Mouse (Mus musculus) lung, embryonic 14.5 days (tissue): ENCODE measurements at regions not wholly inside any gene's neighbourhood (a gene's known extent, or its start where the extent isn't known, plus 50 kb on each side); places are given as distances from the start of the nearest gene placed in this dataset.

Experiments used
- ATAC-seq: fragments of 200-750 bp; cut with Nextera tagmentation; 2 replicates; pipeline ENCODE4 v1.8.0; 2017; ENCODE audit warnings: mild to moderate bottlenecking, moderate TSS enrichment, moderate library complexity; ENCODE audit not compliant: insufficient read depth
- DNase-seq: peaks from one replicate; pipeline ENCODE4 v3.0.0-alpha.2; 2015
- H3K27ac ChIP-seq: fragments of 300-500 bp; sonication (generic); 2 replicates; pipeline ENCODE4 v1.5.1; 2014; ENCODE audit warnings: low read depth, mild to moderate bottlenecking, moderate library complexity
- H3K27me3 ChIP-seq: fragments of 300-500 bp; sonication (generic); 2 replicates; pipeline ENCODE4 v1.6.1; 2014; ENCODE audit warnings: low read length, control low read depth; ENCODE audit not compliant: insufficient read depth
- H3K36me3 ChIP-seq: fragments of 300-500 bp; sonication (generic); 2 replicates; pipeline ENCODE4 v1.6.1; 2014; ENCODE audit warnings: control low read depth; ENCODE audit not compliant: insufficient read depth
- H3K4me1 ChIP-seq: fragments of 300-500 bp; sonication (generic); 2 replicates; pipeline ENCODE4 v1.6.1; 2014; ENCODE audit warnings: antibody characterized with exemption, control low read depth; ENCODE audit not compliant: insufficient read depth
- H3K4me2 ChIP-seq: fragments of 300-500 bp; sonication (generic); 2 replicates; pipeline ENCODE4 v1.6.1; 2014; ENCODE audit warnings: mild to moderate bottlenecking
- H3K4me3 ChIP-seq: fragments of 300-500 bp; sonication (generic); 2 replicates; pipeline ENCODE4 v1.5.1; 2014; ENCODE audit warnings: low read depth, low read length
- H3K9ac ChIP-seq: fragments of 300-500 bp; sonication (generic); 2 replicates; pipeline ENCODE4 v1.6.1; 2014
- H3K9me3 ChIP-seq: fragments of 300-500 bp; sonication (generic); 2 replicates; pipeline ENCODE4 v1.6.1; 2016; ENCODE audit warnings: low read depth, low read length, control low read depth
- CTCF ChIP-seq: IDR thresholded peaks from 2 replicates; pipeline ENCODE4 v1.5.1; 2016; ENCODE audit warnings: antibody characterized with exemption, low read depth
- WGBS: fragments of 180-500 bp; shearing (Covaris S2); extraction: QIAGEN DNeasy Blood & Tissue Kit; methylation state at CpG from one replicate; pipeline ENCODE4 v1.1.7; 2014; 5-methylcytosine and 5-hydroxymethylcytosine counted together

DNA sequence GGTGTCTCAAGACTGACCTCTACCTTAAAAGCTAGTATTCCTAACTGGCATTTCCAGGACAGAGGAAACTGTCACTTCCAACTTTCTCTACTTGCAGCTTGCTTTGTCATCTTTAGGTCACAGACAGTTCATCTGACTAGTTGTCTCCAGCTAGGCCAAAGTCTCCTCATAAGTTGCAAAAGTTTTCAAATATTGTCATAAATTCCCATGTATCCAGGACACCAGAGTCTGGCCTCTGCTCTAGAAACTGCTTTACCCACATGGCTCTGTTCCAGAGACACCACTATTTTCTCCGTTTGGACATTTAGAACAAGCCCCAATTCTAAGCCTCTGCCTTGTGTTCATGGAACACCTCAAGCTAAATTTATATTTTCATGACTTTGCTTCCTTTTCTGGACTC is 205.0 kb downstream of the Btg1 start:
- DNase-seq (peak; percentile 60), ATAC-seq (no peak)
- Histone ChIP-seq H3K36me3 (no peaks in the 10 kb centered on the region), H3K9ac (no peak overlapping the region), H3K27me3 (no peaks in the 10 kb centered on the region), H3K4me2 (no peak overlapping the region), H3K9me3 (no peaks in the 10 kb centered on the region), H3K4me3 (no peak overlapping the region), H3K27ac (no peak overlapping the region), H3K4me1 (no peaks in the 10 kb centered on the region)
- 37% methylated on average over 1 of the region's 1 CpGs for WGBS
- TF ChIP-seq CTCF: no peak

DNA sequence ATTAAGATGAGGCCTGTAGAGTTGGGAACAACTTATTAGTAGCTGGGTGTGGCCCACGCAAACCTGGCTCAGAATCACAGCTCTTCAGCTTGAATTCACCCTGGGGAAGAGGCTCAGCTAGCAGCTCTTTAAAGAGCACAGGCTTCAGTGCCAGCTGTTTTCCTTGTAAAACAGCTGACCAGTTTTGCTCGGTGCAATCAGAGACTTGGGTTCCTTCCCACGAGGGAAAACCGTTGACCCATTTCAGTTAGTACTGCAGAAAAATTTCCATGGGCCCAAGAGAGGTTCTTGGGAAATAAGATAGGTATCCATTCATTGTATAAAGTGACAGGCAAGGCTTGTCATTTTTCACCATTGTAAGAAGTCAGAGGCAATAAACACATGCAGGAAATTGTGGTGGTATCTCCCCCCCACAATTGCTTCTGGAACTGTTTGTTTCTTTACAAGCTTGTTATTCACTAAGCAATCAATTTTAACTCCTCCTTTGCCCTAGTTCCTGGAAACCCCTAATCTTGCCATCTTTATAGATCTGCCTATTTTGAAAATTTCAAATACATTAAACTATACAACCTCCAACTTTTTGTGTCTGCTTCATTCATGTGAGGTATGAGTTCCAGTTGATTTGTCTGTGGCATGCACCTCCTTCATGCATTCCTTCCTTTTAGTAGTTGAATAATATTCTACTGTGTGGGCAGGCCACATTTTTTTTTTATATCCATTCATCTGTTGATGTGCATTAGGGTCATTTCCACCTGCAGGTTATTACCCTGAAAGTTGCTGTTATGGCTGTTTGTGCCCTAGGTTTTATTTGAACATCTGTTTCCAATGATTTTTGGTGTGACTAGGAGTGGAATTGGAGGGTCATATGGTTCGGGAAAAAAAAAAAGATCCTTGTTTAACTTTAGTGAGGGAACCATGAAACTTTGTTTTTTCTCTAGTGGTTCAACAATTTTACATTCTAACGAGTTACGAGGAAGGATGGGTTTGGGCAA is 205.8 kb downstream of the Btg1 start:
- no peak overlapping the region for H3K27ac ChIP-seq
- H3K4me3 ChIP-seq: no peak overlapping the region
- no peak overlapping the region for H3K4me2 ChIP-seq
- DNase-seq (peak; percentile 54), ATAC-seq (no peak)
- no peaks in the 10 kb centered on the region for H3K36me3 ChIP-seq
- H3K27me3 ChIP-seq: no peaks in the 10 kb centered on the region
- 61% methylated on average over 7 of the region's 7 CpGs for WGBS
- H3K4me1 ChIP-seq: no peaks in the 10 kb centered on the region
- H3K9ac ChIP-seq: no peak overlapping the region
- TF ChIP-seq CTCF: no peak
- no peaks in the 10 kb centered on the region for H3K9me3 ChIP-seq

DNA sequence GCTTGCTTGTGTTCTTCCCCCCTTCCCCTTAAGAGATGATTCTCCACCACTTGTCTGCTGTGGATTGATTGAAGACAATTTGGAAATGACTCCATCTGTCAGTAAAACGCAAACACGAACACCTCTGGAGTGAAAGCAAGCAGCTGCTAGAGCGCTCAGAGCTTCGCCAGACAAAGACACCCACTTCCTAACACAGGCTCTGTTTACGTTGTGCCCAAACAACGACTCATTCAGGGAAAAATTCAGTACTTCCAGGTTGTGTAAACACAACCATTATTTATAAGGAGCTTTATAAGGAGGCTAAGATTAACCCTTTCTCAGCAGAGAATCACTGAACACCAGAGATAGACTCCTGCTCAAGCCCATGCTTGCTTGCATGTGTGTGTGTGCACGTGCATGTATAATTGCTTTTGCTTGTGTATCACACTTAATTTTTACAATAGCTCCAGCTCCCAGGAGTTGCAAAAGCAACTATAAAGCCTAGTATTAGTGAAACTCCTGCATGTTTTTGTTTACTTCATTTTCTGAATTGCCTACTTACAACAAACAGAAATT is 209.5 kb downstream of the Btg1 start:
- WGBS: 6% methylated on average over 7 of the region's 7 CpGs
- H3K9me3 ChIP-seq: no peaks in the 10 kb centered on the region
- H3K4me2 ChIP-seq: peak overlapping the region; percentile 34
- peak; percentile 79 for DNase-seq
- peak; percentile 84; the same call in 1 of the 2 replicates for ATAC-seq
- no peak overlapping the region for H3K4me3 ChIP-seq
- H3K27me3 ChIP-seq: no peaks in the 10 kb centered on the region
- H3K4me1 ChIP-seq: no peaks in the 10 kb centered on the region
- no peak for TF ChIP-seq CTCF
- no peak overlapping the region for H3K27ac ChIP-seq
- no peak overlapping the region for H3K9ac ChIP-seq
- H3K36me3 ChIP-seq: no peaks in the 10 kb centered on the region

DNA sequence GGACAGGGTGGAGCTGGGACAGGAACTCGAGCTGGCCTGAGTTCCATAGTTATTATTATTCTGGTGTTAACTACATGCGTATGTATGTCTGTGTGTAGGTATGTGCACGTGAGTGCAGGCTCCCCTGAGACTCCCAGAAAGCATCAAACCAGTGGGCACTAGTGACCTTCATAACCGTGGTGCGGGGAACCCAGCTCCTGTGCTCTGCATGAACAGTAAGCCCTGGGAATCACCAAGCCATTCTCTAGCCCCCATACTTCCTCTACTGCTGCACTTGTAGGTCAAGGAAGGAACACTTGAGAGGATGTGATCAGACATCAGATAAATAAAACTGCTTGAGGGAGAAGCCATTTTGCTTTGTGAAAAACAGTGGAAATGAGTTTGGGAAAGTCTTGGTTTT is 211.2 kb downstream of the Btg1 start:
- DNase-seq (no peak), ATAC-seq (no peak)
- Histone ChIP-seq H3K36me3 (no peaks in the 10 kb centered on the region), H3K4me1 (no peaks in the 10 kb centered on the region), H3K9ac (no peak overlapping the region), H3K27ac (no peak overlapping the region), H3K27me3 (no peaks in the 10 kb centered on the region), H3K4me2 (no peak overlapping the region), H3K4me3 (no peak overlapping the region), H3K9me3 (no peaks in the 10 kb centered on the region)
- no peak for TF ChIP-seq CTCF
- WGBS: 80% methylated on average over 5 of the region's 5 CpGs

DNA sequence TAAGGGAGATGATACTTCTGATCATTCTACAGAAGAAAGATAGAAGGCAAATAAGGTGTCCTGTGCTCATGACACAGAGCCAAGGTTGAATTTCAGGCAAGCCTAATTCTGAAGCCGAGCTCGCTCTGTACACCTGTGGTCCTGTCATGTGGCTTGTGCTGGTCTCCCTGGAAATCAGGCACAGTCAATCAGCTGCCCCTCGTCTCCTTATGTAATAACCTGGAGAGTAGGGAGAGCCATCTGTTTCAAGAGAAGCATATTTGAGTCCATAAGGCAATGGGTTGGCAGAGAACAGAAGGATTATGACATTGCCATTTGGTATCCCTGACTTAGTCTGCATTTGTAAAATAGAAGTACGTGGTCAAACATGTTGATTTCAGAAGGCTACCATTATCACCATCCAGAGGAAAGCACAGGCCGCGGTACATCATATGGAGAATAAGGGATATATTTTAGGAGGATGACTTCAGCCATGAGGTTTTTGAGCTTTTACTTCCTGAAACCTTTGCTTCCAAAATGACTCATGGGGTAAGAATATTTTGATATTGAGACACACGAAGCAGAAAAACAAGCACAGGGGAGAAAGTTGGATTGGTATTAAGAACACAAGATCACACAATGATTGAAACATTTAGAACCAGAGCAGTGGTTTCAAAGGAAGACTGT is 211.9 kb downstream of the Btg1 start:
- Histone ChIP-seq H3K4me3 (no peak overlapping the region), H3K9ac (no peak overlapping the region), H3K9me3 (no peaks in the 10 kb centered on the region), H3K4me2 (no peak overlapping the region), H3K27me3 (no peaks in the 10 kb centered on the region), H3K4me1 (no peaks in the 10 kb centered on the region), H3K36me3 (no peaks in the 10 kb centered on the region), H3K27ac (no peak overlapping the region)
- no peak for DNase-seq
- 85% methylated on average over 7 of the region's 7 CpGs for WGBS
- TF ChIP-seq CTCF: no peak
- ATAC-seq: no peak

DNA sequence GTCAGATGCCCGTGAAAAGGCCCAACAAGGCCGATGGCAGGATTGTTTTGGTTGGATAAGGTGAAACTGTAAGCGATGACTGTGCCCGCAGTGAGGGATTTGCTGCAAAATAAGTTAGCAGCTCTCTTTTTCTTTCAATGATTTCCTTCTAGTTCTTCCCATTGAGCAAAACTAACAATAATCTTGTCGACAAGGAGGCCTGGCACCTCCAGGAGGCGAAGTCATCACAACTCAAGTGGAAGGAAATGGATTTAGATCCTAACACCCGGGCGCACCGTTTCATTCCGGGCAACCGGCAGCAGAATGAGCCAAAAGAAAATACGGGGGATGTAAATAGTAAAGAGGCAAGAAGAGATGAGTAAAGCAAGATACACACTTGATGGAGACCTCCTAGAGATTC is 214.3 kb downstream of the Btg1 start:
- Histone ChIP-seq H3K4me3 (no peak overlapping the region), H3K36me3 (no peaks in the 10 kb centered on the region), H3K4me2 (no peak overlapping the region), H3K9me3 (no peaks in the 10 kb centered on the region), H3K27me3 (no peaks in the 10 kb centered on the region), H3K27ac (no peak overlapping the region), H3K9ac (no peak overlapping the region), H3K4me1 (no peaks in the 10 kb centered on the region)
- DNase-seq: no peak
- ATAC-seq: no peak
- 86% methylated on average over 12 of the region's 12 CpGs for WGBS
- TF ChIP-seq CTCF: no peak

DNA sequence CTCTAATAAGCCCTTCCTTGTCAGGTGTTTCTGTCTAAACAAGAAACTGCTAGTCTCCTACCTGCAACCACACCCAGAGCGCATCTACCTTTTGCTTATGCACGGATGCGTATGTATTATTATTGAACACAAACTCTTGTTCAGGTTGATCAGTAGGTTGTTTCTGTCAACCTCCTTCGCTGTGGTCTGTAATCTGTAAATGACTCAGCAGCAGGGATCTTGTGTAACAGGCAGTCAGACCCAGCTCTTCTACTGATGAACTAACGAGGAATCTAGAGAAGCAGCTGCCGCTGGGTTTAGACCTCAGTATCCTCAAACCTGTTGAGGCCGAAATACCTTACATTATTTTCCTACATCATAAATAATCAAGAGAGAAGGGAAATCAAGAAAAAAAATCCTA is 220.4 kb downstream of the Btg1 start:
- H3K27me3 ChIP-seq: no peaks in the 10 kb centered on the region
- H3K4me2 ChIP-seq: no peak overlapping the region
- no peak for TF ChIP-seq CTCF
- no peak overlapping the region for H3K9ac ChIP-seq
- H3K36me3 ChIP-seq: no peaks in the 10 kb centered on the region
- no peak overlapping the region for H3K4me3 ChIP-seq
- WGBS: 85% methylated on average over 7 of the region's 7 CpGs
- DNase-seq (no peak), ATAC-seq (no peak)
- H3K9me3 ChIP-seq: no peaks in the 10 kb centered on the region
- no peak overlapping the region for H3K27ac ChIP-seq
- no peaks in the 10 kb centered on the region for H3K4me1 ChIP-seq
